Mouse (Mus musculus): ENCODE measurements at regions not wholly inside any gene's neighbourhood (a gene's known extent, or its start where the extent isn't known, plus 50 kb on each side); places are given as distances from the start of the nearest gene placed in this dataset.

DNA sequence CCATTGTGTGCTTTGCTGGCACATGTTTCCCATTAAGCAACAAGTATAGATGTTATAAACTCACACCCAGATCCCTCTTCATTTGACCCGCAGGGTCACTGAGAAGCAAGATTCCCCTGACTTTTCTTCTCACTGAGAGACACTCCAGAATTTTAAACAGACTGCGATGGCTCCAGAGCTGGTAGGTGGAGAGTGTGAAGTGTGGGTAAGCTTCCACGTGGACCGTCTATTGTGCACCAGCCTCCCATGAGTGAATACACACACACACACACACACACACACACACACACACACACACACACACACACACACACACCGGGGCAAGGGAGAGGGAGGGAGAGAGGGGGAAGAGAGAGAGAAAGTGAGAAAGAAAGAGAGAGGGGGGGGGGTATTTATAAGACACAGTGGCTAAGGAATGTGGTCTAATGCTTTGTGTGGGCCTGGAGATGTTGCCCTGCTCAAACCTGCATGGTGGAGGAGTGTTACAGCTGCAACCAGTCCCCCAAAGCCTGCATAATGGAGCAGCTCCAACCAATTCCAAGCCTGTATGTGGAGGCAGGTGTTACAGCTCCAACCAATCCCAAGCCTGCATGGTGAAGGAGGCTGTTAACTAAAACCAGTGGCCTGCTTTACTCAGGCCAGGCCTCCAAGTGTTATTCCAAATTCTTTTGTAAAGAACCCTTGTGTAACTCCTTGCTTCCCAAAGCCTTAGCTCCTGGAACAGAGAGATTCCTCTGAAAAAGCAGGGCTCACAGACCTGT lies 137.1 kb upstream of the Adamts16 start:
- Histone ChIP-seq H3K9me3 (replicated peaks; ENCODE audit: low read length) (no peaks in the 10 kb centered on the region), H3K4me2 (ENCODE audit: low read length) (no peak overlapping the region), H3K4me3 (replicated peaks; ENCODE audit: low read depth, low read length) (no peak overlapping the region), H3K36me3 (ENCODE audit: insufficient read depth, low read length) (no peaks in the 10 kb centered on the region), H3K4me1 (replicated peaks; ENCODE audit: insufficient read depth, low read length) (no peaks in the 10 kb centered on the region), H3K9ac (ENCODE audit: low read depth, low read length) (no peak overlapping the region), H3K27me3 (ENCODE audit: insufficient read depth, low read length) (no peaks in the 10 kb centered on the region), H3K27ac (no peak overlapping the region)
- DNase-seq (ENCODE audit: low spot score): no peak
- 88% methylated on average over 5 of the region's 5 CpGs for WGBS
- TF ChIP-seq CTCF (IDR thresholded peaks at IDR 0.05; ENCODE audit: low read depth): no peak
- no peak for ATAC-seq (replicated peaks; ENCODE audit: low FRiP score, low read depth)

DNA sequence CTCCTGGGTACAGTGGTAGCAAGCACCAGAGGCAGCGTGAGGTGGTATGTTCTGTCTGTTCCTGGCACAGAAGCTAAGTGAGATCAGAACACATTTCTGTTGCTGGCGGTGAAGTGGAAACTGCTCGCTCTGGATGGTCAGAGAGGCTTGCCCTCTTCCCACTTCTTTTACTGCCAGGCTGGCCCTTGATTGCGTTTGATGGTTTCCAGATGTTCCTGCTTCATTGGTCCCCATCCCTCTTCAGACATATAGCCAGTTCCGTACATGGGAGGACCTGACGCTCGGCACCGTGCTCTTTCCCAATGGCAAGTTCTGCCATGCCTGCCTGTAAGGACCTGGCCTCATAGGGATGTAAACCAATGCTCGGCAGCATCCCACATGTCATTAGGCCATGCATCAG lies 128.0 kb upstream of the Adamts16 start:
- no peak overlapping the region for H3K9ac ChIP-seq (ENCODE audit: low read depth, low read length)
- ATAC-seq (replicated peaks; ENCODE audit: low FRiP score, low read depth) (no peak), DNase-seq (ENCODE audit: low spot score) (no peak)
- H3K4me2 ChIP-seq (ENCODE audit: low read length): no peak overlapping the region
- no peaks in the 10 kb centered on the region for H3K9me3 ChIP-seq (replicated peaks; ENCODE audit: low read length)
- no peak overlapping the region for H3K4me3 ChIP-seq (replicated peaks; ENCODE audit: low read depth, low read length)
- H3K36me3 ChIP-seq (ENCODE audit: insufficient read depth, low read length): no peaks in the 10 kb centered on the region
- no peaks in the 10 kb centered on the region for H3K27me3 ChIP-seq (ENCODE audit: insufficient read depth, low read length)
- no peak for TF ChIP-seq CTCF (IDR thresholded peaks at IDR 0.05; ENCODE audit: low read depth)
- no peaks in the 10 kb centered on the region for H3K4me1 ChIP-seq (replicated peaks; ENCODE audit: insufficient read depth, low read length)
- no peak overlapping the region for H3K27ac ChIP-seq
- 43% methylated on average over 9 of the region's 9 CpGs for WGBS

GRCm38 (mm10) chr13:70967781-70968180 lies 126.2 kb upstream of the Adamts16 start:
- Histone ChIP-seq H3K4me3 (replicated peaks; ENCODE audit: low read depth, low read length) (no peak overlapping the region), H3K9me3 (replicated peaks; ENCODE audit: low read length) (no peaks in the 10 kb centered on the region), H3K27me3 (ENCODE audit: insufficient read depth, low read length) (no peaks in the 10 kb centered on the region), H3K4me2 (ENCODE audit: low read length) (no peak overlapping the region), H3K9ac (ENCODE audit: low read depth, low read length) (no peak overlapping the region), H3K4me1 (replicated peaks; ENCODE audit: insufficient read depth, low read length) (no peaks in the 10 kb centered on the region), H3K36me3 (ENCODE audit: insufficient read depth, low read length) (no peaks in the 10 kb centered on the region), H3K27ac (no peak overlapping the region)
- no peak for DNase-seq (ENCODE audit: low spot score)
- 47% methylated on average over 3 of the region's 3 CpGs for WGBS
- no peak for TF ChIP-seq CTCF (IDR thresholded peaks at IDR 0.05; ENCODE audit: low read depth)
- ATAC-seq (replicated peaks; ENCODE audit: low FRiP score, low read depth): no peak

- no peak overlapping the region for H3K4me3 ChIP-seq (replicated peaks; ENCODE audit: low read depth, low read length)
- TF ChIP-seq CTCF (IDR thresholded peaks at IDR 0.05; ENCODE audit: low read depth): peak; percentile 76
- H3K27me3 ChIP-seq (ENCODE audit: insufficient read depth, low read length): no peaks in the 10 kb centered on the region
- no peak overlapping the region for H3K4me2 ChIP-seq (ENCODE audit: low read length)
- H3K36me3 ChIP-seq (ENCODE audit: insufficient read depth, low read length): no peaks in the 10 kb centered on the region
- H3K27ac ChIP-seq: no peak overlapping the region
- H3K9me3 ChIP-seq (replicated peaks; ENCODE audit: low read length): no peaks in the 10 kb centered on the region
- no peak overlapping the region for H3K9ac ChIP-seq (ENCODE audit: low read depth, low read length)
- H3K4me1 ChIP-seq (replicated peaks; ENCODE audit: insufficient read depth, low read length): no peaks in the 10 kb centered on the region
- DNase-seq (ENCODE audit: low spot score) (peak; percentile 11), ATAC-seq (replicated peaks; ENCODE audit: low FRiP score, low read depth) (no peak)
- WGBS: 72% methylated on average over 2 of the region's 2 CpGs
Measured at GRCm38 (mm10) chr13:70963384-70963783, 121.8 kb upstream of the Adamts16 start.

DNA sequence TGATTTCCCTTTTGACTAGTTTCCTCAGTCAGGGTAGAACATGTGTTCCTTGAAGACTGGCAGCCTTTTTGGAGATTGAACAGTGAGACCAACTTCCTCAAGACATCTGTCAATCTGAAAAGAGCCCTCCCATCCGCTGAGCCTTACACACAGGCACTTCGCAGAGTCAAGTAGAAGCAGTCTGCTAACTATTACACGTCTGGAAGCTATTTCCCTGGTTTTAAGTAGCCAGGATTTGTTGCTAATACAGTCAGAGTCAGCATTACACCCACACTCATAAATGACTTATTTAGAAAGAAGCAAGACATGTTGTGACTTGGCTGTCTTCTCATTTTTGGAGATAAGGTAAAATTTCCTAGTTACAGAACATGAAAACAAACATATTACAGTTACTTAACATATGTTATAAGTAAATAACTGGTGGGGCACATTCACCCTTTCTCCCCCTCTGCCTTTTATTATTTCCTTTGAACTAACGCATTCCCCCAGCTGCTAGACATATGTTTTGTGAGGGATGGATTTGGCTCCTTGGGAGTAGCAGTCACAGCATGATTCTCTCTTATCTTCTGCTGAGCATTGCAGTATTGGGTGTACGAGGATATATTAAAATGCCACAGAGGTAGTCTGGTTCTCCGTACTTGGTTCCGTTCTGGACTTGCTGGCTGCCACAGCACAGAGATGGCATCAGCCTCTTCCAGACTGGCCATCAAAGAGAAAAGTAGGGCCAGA lies 92.9 kb upstream of the Adamts16 start:
- ATAC-seq (replicated peaks; ENCODE audit: low FRiP score, low read depth) (no peak), DNase-seq (ENCODE audit: low spot score) (no peak)
- H3K27ac ChIP-seq: no peak overlapping the region
- no peaks in the 10 kb centered on the region for H3K27me3 ChIP-seq (ENCODE audit: insufficient read depth, low read length)
- no peak overlapping the region for H3K4me2 ChIP-seq (ENCODE audit: low read length)
- no peak overlapping the region for H3K4me3 ChIP-seq (replicated peaks; ENCODE audit: low read depth, low read length)
- 71% methylated on average over 7 of the region's 7 CpGs for WGBS
- H3K9ac ChIP-seq (ENCODE audit: low read depth, low read length): no peak overlapping the region
- H3K9me3 ChIP-seq (replicated peaks; ENCODE audit: low read length): no peaks in the 10 kb centered on the region
- H3K36me3 ChIP-seq (ENCODE audit: insufficient read depth, low read length): no peaks in the 10 kb centered on the region
- H3K4me1 ChIP-seq (replicated peaks; ENCODE audit: insufficient read depth, low read length): no peaks in the 10 kb centered on the region
- no peak for TF ChIP-seq CTCF (IDR thresholded peaks at IDR 0.05; ENCODE audit: low read depth)

- Histone ChIP-seq H3K4me1 (replicated peaks; ENCODE audit: insufficient read depth, low read length) (no peaks in the 10 kb centered on the region), H3K9me3 (replicated peaks; ENCODE audit: low read length) (no peaks in the 10 kb centered on the region), H3K36me3 (ENCODE audit: insufficient read depth, low read length) (no peaks in the 10 kb centered on the region), H3K4me3 (replicated peaks; ENCODE audit: low read depth, low read length) (no peak overlapping the region), H3K27me3 (ENCODE audit: insufficient read depth, low read length) (no peaks in the 10 kb centered on the region), H3K4me2 (ENCODE audit: low read length) (no peak overlapping the region), H3K27ac (no peak overlapping the region), H3K9ac (ENCODE audit: low read depth, low read length) (no peak overlapping the region)
- WGBS: 95% methylated on average over 1 of the region's 1 CpGs
- no peak for ATAC-seq (replicated peaks; ENCODE audit: low FRiP score, low read depth)
- no peak for TF ChIP-seq CTCF (IDR thresholded peaks at IDR 0.05; ENCODE audit: low read depth)
- no peak for DNase-seq (ENCODE audit: low spot score)
Measured at GRCm38 (mm10) chr13:70913834-70914233, 72.2 kb upstream of the Adamts16 start.
